Mouse (Mus musculus) heart, postnatal 0 days (tissue): ENCODE measurements around the gene Zfp367. TPM values are rescaled to one million over a fixed set of nuclear protein-coding genes. Genes with fewer than 3 reads are reported as not detected.

Source experiments
- ATAC-seq: fragments of 200-750 bp; cut with Nextera tagmentation; 2 replicates; pipeline ENCODE4 v1.8.0; 2017; ENCODE audit warnings: low read depth, moderate number of reproducible peaks, moderate library complexity; ENCODE audit not compliant: insufficient read depth
- DNase-seq: peaks from one replicate; pipeline ENCODE4 v3.0.0-alpha.2; 2016; ENCODE audit warnings: low spot score
- H3K27ac ChIP-seq: fragments of 300-500 bp; sonication (generic); 2 replicates; pipeline ENCODE4 v1.5.1; 2014; ENCODE audit warnings: low read depth, mild to moderate bottlenecking
- H3K27me3 ChIP-seq: fragments of 300-500 bp; sonication (generic); 2 replicates; pipeline ENCODE4 v1.6.1; 2014; ENCODE audit warnings: low read length, mixed read lengths; ENCODE audit not compliant: control insufficient read depth, insufficient read depth
- H3K36me3 ChIP-seq: fragments of 300-500 bp; sonication (generic); replicated peaks from 2 replicates; pipeline ENCODE4 v1.6.1; 2014; ENCODE audit warnings: low read length, mixed read lengths; ENCODE audit not compliant: control insufficient read depth, insufficient read depth
- H3K4me1 ChIP-seq: fragments of 300-500 bp; sonication (generic); 2 replicates; pipeline ENCODE4 v1.6.1; 2014; ENCODE audit warnings: antibody characterized with exemption; ENCODE audit not compliant: control insufficient read depth, insufficient read depth
- H3K4me2 ChIP-seq: fragments of 300-500 bp; sonication (generic); 2 replicates; pipeline ENCODE4 v1.6.1; 2014; ENCODE audit warnings: low read depth, mild to moderate bottlenecking, low read length, moderate library complexity
- H3K4me3 ChIP-seq: fragments of 300-500 bp; sonication (generic); 2 replicates; pipeline ENCODE4 v1.5.1; 2014; ENCODE audit warnings: low read depth, low read length
- H3K9ac ChIP-seq: fragments of 300-500 bp; sonication (generic); replicated peaks from 2 replicates; pipeline ENCODE4 v1.6.1; 2014; ENCODE audit warnings: low read depth, low read length, mixed read lengths
- H3K9me3 ChIP-seq: fragments of 300-500 bp; sonication (generic); replicated peaks from 2 replicates; pipeline ENCODE4 v1.6.1; 2016; ENCODE audit warnings: low read length; ENCODE audit not compliant: control insufficient read depth
- CTCF ChIP-seq: IDR thresholded peaks from 2 replicates; pipeline ENCODE4 v1.5.1; 2016; ENCODE audit warnings: antibody characterized with exemption, control low read depth, low read depth
- EP300 ChIP-seq: IDR thresholded peaks from 2 replicates; pipeline ENCODE4 v1.6.1; 2016; ENCODE audit warnings: antibody characterized with exemption, low read depth
- WGBS: fragments of 180-500 bp; shearing (Covaris S2); extraction: QIAGEN DNeasy Blood & Tissue Kit; methylation state at CpG from one replicate; pipeline ENCODE4 v1.1.7; 2014; 5-methylcytosine and 5-hydroxymethylcytosine counted together
- polyA plus RNA-seq: library from polyadenylated mRNA; unstranded; fragments of >200 nt; fragmentation: Nextera tagmentation; extraction: Ambion mirVana; gene quantifications from 2 replicates; pipeline ENCODE4 v1.2.1, GENCODE M21; 2015
- total RNA-seq: library from RNA; depleted of rRNA; stranded (reverse); fragments of >200 nt; gene quantifications from 2 replicates; pipeline ENCODE4 v1.2.3, GENCODE M21; 2014; ENCODE audit warnings: low replicate concordance

The Zfp367 gene
- total and polyA plus RNA-seq, 2 experiments from 2014 or later = 23.8 to 35.6 TPM

GRCm38 (mm10) chr13:64105690-64106089, 47.3 kb downstream of the Zfp367 start:
- 53% methylated on average over 3 of the region's 3 CpGs for WGBS

GRCm38 (mm10) chr13:64100186-64100585, 52.8 kb downstream of the Zfp367 start:
- no peak overlapping the region for H3K4me2 ChIP-seq
- H3K4me3 ChIP-seq = no peak overlapping the region
- H3K36me3 ChIP-seq = peaks cover 15% of the 10 kb centered on the region; the same call in 1 of the 2 replicates
- ATAC-seq = no peak
- H3K9me3 ChIP-seq = no peaks in the 10 kb centered on the region
- DNase-seq = peak; percentile 21
- H3K27ac ChIP-seq = no peak overlapping the region
- no peaks in the 10 kb centered on the region for H3K27me3 ChIP-seq
- WGBS = 62% methylated on average over 3 of the region's 3 CpGs
- no peaks in the 10 kb centered on the region for H3K4me1 ChIP-seq
- peak; percentile 65 for TF ChIP-seq CTCF
- no peak for TF ChIP-seq EP300
- H3K9ac ChIP-seq = no peak overlapping the region

More at GRCm38 (mm10) chr13:64105690-64106089, 47.3 kb downstream of the Zfp367 start:
- H3K4me1 ChIP-seq = no peaks in the 10 kb centered on the region
- TF ChIP-seq EP300 = no peak
- no peak for TF ChIP-seq CTCF
- DNase-seq (no peak), ATAC-seq (no peak)
- no peak overlapping the region for H3K4me3 ChIP-seq
- H3K9ac ChIP-seq = no peak overlapping the region
- H3K9me3 ChIP-seq = no peaks in the 10 kb centered on the region
- no peak overlapping the region for H3K27ac ChIP-seq
- no peaks in the 10 kb centered on the region for H3K27me3 ChIP-seq
- H3K4me2 ChIP-seq = no peak overlapping the region
- H3K36me3 ChIP-seq = peaks cover 10% of the 10 kb centered on the region; the same call in 1 of the 2 replicates

GRCm38 (mm10) chr13:64098992-64099391, 54.0 kb downstream of the Zfp367 start:
- H3K36me3 ChIP-seq = peaks cover 12% of the 10 kb centered on the region; the same call in 1 of the 2 replicates
- DNase-seq = no peak
- TF ChIP-seq EP300 (no peak), CTCF (peak; percentile 42)
- no peak overlapping the region for H3K27ac ChIP-seq
- no peak overlapping the region for H3K4me3 ChIP-seq
- no peaks in the 10 kb centered on the region for H3K4me1 ChIP-seq
- WGBS = 70% methylated on average over 9 of the region's 9 CpGs
- no peaks in the 10 kb centered on the region for H3K27me3 ChIP-seq
- no peak overlapping the region for H3K4me2 ChIP-seq
- H3K9ac ChIP-seq = no peak overlapping the region
- no peaks in the 10 kb centered on the region for H3K9me3 ChIP-seq
- no peak for ATAC-seq

GRCm38 (mm10) chr13:64093341-64093740, 59.7 kb downstream of the Zfp367 start:
- Histone ChIP-seq H3K9ac (no peak overlapping the region), H3K9me3 (no peaks in the 10 kb centered on the region), H3K36me3 (0 out of 2 replicates have a peak, but pooled peaks cover 5% of the 10 kb centered on the region), H3K4me2 (0 out of 2 replicates have a peak overlapping the region, but pooled peaks have one; percentile 12), H3K4me1 (no peaks in the 10 kb centered on the region), H3K27ac (no peak overlapping the region), H3K27me3 (no peaks in the 10 kb centered on the region), H3K4me3 (no peak overlapping the region)
- ATAC-seq (no peak), DNase-seq (peak; percentile 47)
- WGBS = 0% methylated on average over 1 of the region's 1 CpGs
- TF ChIP-seq CTCF = peak; percentile 81
- TF ChIP-seq EP300 = no peak

GRCm38 (mm10) chr13:64092752-64093151, 60.2 kb downstream of the Zfp367 start:
- Histone ChIP-seq H3K27ac (no peak overlapping the region), H3K4me2 (no peak overlapping the region), H3K9me3 (no peaks in the 10 kb centered on the region), H3K4me3 (no peak overlapping the region), H3K4me1 (no peaks in the 10 kb centered on the region), H3K9ac (no peak overlapping the region), H3K27me3 (no peaks in the 10 kb centered on the region), H3K36me3 (0 out of 2 replicates have a peak, but pooled peaks cover 5% of the 10 kb centered on the region)
- TF ChIP-seq EP300 = no peak
- DNase-seq = no peak
- 61% methylated on average over 6 of the region's 6 CpGs for WGBS
- no peak for ATAC-seq

GRCm38 (mm10) chr13:64092141-64092540, 60.9 kb downstream of the Zfp367 start:
- Histone ChIP-seq H3K36me3 (0 out of 2 replicates have a peak, but pooled peaks cover under 1% of the 10 kb centered on the region), H3K4me3 (no peak overlapping the region), H3K27ac (no peak overlapping the region), H3K9me3 (no peaks in the 10 kb centered on the region), H3K27me3 (no peaks in the 10 kb centered on the region), H3K4me2 (no peak overlapping the region), H3K4me1 (no peaks in the 10 kb centered on the region), H3K9ac (no peak overlapping the region)
- 76% methylated on average over 3 of the region's 3 CpGs for WGBS
- TF ChIP-seq CTCF = no peak
- no peak for TF ChIP-seq EP300
- DNase-seq (no peak), ATAC-seq (no peak)
